Mouse (Mus musculus) myocyte (in vitro differentiated cells): ENCODE measurements around the gene Fam168a. TPM values are rescaled to one million over a fixed set of nuclear protein-coding genes. Genes with fewer than 3 reads are reported as not detected.

ENCODE experiments used
- H3K27me3 ChIP-seq: one replicate; pipeline ENCODE4 v1.6.1; 2011; ENCODE audit not compliant: control insufficient read depth, insufficient read depth, insufficient read length
- H3K36me3 ChIP-seq: one replicate; pipeline ENCODE4 v1.6.1; 2011; ENCODE audit not compliant: control insufficient read depth, insufficient read depth
- H3K4me2 ChIP-seq: one replicate; pipeline ENCODE4 v1.6.1; 2011; ENCODE audit warnings: low read depth, control low read depth
- H3K4me3 ChIP-seq: one replicate; pipeline ENCODE4 v1.5.1; 2011; ENCODE audit warnings: mild to moderate bottlenecking, control low read depth, moderate library complexity
- H3K79me2 ChIP-seq: one replicate; pipeline ENCODE4 v1.6.1; 2011; ENCODE audit not compliant: control insufficient read depth, insufficient read depth
- H3ac ChIP-seq: one replicate; pipeline ENCODE4 v1.6.1; 2011; ENCODE audit not compliant: control insufficient read depth, insufficient read length
- CEBPB ChIP-seq: IDR thresholded peaks from 2 replicates; pipeline ENCODE4 v1.6.1; 2011; ENCODE audit warnings: mild to moderate bottlenecking, moderate library complexity; ENCODE audit not compliant: poor library complexity, insufficient read depth, severe bottlenecking
- E2F4 ChIP-seq: IDR thresholded peaks from one replicate; pipeline ENCODE4 v1.6.1; 2011; ENCODE audit warnings: mild to moderate bottlenecking, control low read depth, moderate library complexity; ENCODE audit not compliant: insufficient read depth
- MAX ChIP-seq: IDR thresholded peaks from one replicate; pipeline ENCODE4 v1.6.1; 2011; ENCODE audit warnings: low read depth, mild to moderate bottlenecking, control low read depth
- MYOD1 ChIP-seq, 3 experiments: IDR thresholded peaks; one replicate each; pipeline ENCODE4 v1.6.1; 2011; ENCODE audit warnings: control low read depth in 2 of 3, low read depth in 2 of 3, mild to moderate bottlenecking in 2 of 3, moderate library complexity in 1 of 3; ENCODE audit not compliant: insufficient read length in 2 of 3, control insufficient read depth in 1 of 3
- MYOG ChIP-seq, 3 experiments: IDR thresholded peaks; one replicate each; pipeline ENCODE4 v1.6.1; 2011; ENCODE audit warnings: control low read depth in 2 of 3, low read depth in 2 of 3, mild to moderate bottlenecking in 2 of 3; ENCODE audit not compliant: insufficient read length in 2 of 3, control insufficient read depth in 1 of 3, insufficient read depth in 1 of 3
- POLR2A ChIP-seq: IDR thresholded peaks from one replicate; pipeline ENCODE4 v1.6.1; 2011; ENCODE audit warnings: low read depth, mild to moderate bottlenecking, control low read depth, moderate library complexity; ENCODE audit not compliant: insufficient read length
- POLR2AphosphoS2 ChIP-seq: IDR thresholded peaks from one replicate; pipeline ENCODE4 v1.6.1; 2011; ENCODE audit warnings: low read depth, control low read depth; ENCODE audit not compliant: insufficient read length
- REST ChIP-seq: IDR thresholded peaks from one replicate; pipeline ENCODE4 v1.6.1; 2011; ENCODE audit warnings: mild to moderate bottlenecking, control low read depth, moderate library complexity; ENCODE audit not compliant: insufficient read depth, insufficient read length
- SRF ChIP-seq: IDR thresholded peaks from one replicate; pipeline ENCODE4 v1.6.1; 2011; ENCODE audit warnings: low read depth; ENCODE audit not compliant: control insufficient read depth, insufficient read length
- TCF12 ChIP-seq: IDR thresholded peaks from one replicate; pipeline ENCODE4 v1.6.1; 2011; ENCODE audit warnings: mild to moderate bottlenecking, control low read depth; ENCODE audit not compliant: poor library complexity, insufficient read depth, severe bottlenecking
- TCF3 ChIP-seq: IDR thresholded peaks from one replicate; pipeline ENCODE4 v1.6.1; 2011; ENCODE audit warnings: low read depth, control low read depth; ENCODE audit not compliant: insufficient read length
- USF1 ChIP-seq: IDR thresholded peaks from one replicate; pipeline ENCODE4 v1.6.1; 2011; ENCODE audit warnings: low read depth, mild to moderate bottlenecking, control low read depth, moderate library complexity
- polyA plus RNA-seq: library from polyadenylated mRNA; unstranded; fragments of >200 nt; fragmentation: generic; extraction: Trizol; gene quantifications from one replicate; pipeline ENCODE4 v1.2.1, GENCODE M21; 2012; ENCODE audit warnings: missing spikeins

Gene Fam168a
- polyA plus RNA-seq, 1 experiment = 21.7 TPM

GRCm38 (mm10) chr7:100836657-100837056, 130.2 kb downstream of the Fam168a start:
- H3K36me3 ChIP-seq = no peaks in the 10 kb centered on the region
- H3K27me3 ChIP-seq = no peaks in the 10 kb centered on the region
- H3ac ChIP-seq = no peak overlapping the region
- no peak for TF ChIP-seq E2F4
- no peak for TF ChIP-seq MAX
- TF ChIP-seq CEBPB = no peak
- TF ChIP-seq SRF = no peak
- TF ChIP-seq POLR2AphosphoS2 = no peak
- no peak for TF ChIP-seq MYOD1 (IDR thresholded peaks at IDR 0.05; ENCODE audit: control insufficient read depth in 1 of 3, insufficient read length in 2 of 3, low read depth in 2 of 3)
- TF ChIP-seq MYOG (IDR thresholded peaks at IDR 0.05; ENCODE audit: control insufficient read depth in 1 of 3, insufficient read depth in 1 of 3, insufficient read length in 2 of 3, low read depth in 2 of 3) = no peak
- no peak for TF ChIP-seq TCF3
- no peak for TF ChIP-seq TCF12
- TF ChIP-seq POLR2A = no peak
- no peak for TF ChIP-seq REST
- no peak for TF ChIP-seq USF1
- no peak overlapping the region for H3K4me2 ChIP-seq
- H3K79me2 ChIP-seq = no peaks in the 10 kb centered on the region
- H3K4me3 ChIP-seq = no peak overlapping the region

DNA sequence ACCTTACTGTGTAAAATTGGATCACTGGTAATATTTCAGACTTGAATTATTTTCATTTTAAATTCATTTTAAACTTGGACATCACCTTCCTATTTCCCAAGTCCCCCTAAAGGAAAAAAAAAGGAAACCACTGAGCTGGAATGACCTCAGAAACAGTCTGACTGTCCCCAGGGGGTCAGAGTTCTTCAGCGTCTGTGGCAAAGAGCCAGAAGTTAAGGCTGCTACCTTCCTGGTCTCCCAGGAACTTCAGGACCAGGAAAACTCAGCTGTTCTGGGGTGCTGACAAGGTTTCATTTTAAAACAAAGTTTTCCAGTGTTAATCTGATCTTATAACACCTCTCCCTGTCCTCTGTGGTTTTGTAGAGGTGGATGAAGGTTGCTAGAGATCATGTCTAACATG, 131.3 kb downstream of the Fam168a start:
- TF ChIP-seq MYOD1 (IDR thresholded peaks at IDR 0.05; ENCODE audit: control insufficient read depth in 1 of 3, insufficient read length in 2 of 3, low read depth in 2 of 3) = no peak
- no peak for TF ChIP-seq USF1
- no peaks in the 10 kb centered on the region for H3K27me3 ChIP-seq
- H3K4me3 ChIP-seq = no peak overlapping the region
- H3K4me2 ChIP-seq = no peak overlapping the region
- no peaks in the 10 kb centered on the region for H3K79me2 ChIP-seq
- no peak overlapping the region for H3ac ChIP-seq
- no peaks in the 10 kb centered on the region for H3K36me3 ChIP-seq

DNA sequence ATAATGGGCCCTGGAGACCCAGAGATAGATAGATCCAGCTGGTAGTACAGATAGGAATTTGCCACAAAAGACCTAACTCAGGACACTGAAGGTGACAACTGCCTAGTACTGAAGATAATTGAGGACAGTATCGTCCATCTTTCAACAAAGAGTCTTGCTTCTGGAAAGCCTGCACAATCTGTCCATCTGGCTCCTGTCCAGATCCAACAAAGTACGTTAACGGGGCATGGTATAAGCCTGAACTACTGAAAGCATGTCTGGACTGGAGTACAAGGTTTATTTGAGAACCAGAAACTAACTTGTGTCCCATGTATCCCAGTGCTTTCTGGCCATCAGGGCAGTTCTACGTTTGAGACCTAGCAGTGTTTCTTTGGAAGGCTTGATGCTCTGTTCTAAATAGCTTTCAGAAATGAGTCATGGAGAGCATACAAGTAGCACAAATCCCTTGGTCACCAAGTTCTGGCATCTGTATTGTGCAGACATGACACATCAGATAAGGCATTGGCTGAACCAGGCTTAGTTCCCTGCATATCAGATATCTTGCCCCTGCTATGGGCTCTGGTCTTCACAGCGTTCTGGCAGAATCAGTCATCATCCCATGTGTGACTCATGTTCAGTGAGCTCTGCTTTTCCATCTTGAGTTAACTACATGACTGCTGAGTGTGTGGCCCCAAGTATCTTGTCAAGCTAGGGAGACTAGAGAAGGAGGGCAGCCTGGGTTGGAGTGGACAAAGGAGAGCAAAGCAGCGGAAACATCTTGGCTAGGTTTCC, 133.4 kb downstream of the Fam168a start:
- Histone ChIP-seq H3ac (no peak overlapping the region), H3K4me3 (no peak overlapping the region), H3K27me3 (no peaks in the 10 kb centered on the region), H3K4me2 (peak overlapping the region; percentile 69), H3K79me2 (no peaks in the 10 kb centered on the region), H3K36me3 (no peaks in the 10 kb centered on the region)
- TF ChIP-seq USF1 (no peak), REST (no peak), POLR2AphosphoS2 (peak; percentile 12), SRF (no peak), MYOG (IDR thresholded peaks at IDR 0.05; ENCODE audit: control insufficient read depth in 1 of 3, insufficient read depth in 1 of 3, insufficient read length in 2 of 3, low read depth in 2 of 3) (no peak)

DNA sequence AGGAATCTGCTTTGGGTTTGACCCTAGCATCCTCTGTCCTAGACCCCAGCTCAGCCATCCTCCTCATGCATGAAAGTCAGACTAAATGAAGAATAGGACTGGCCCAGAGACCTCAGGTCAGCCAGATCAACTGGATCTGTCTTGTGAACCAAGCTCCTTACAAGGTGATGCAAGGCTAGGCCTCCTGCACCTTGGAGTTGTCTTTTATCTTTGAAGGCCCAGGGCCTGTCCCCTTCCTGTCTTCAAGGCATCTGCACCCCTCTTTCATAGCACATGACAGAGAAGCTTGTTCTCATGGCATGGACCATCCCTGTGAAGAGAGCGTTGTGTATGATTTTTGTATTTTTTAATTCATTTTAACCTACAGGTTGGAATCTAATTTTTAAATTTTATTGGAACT, 134.5 kb downstream of the Fam168a start:
- Histone ChIP-seq H3K36me3 (no peaks in the 10 kb centered on the region), H3ac (no peak overlapping the region), H3K4me3 (no peak overlapping the region), H3K4me2 (no peak overlapping the region), H3K79me2 (no peaks in the 10 kb centered on the region), H3K27me3 (no peaks in the 10 kb centered on the region)
- TF ChIP-seq MYOG (IDR thresholded peaks at IDR 0.05; ENCODE audit: control insufficient read depth in 1 of 3, insufficient read depth in 1 of 3, insufficient read length in 2 of 3, low read depth in 2 of 3) = no peak
- TF ChIP-seq POLR2AphosphoS2 = no peak

DNA sequence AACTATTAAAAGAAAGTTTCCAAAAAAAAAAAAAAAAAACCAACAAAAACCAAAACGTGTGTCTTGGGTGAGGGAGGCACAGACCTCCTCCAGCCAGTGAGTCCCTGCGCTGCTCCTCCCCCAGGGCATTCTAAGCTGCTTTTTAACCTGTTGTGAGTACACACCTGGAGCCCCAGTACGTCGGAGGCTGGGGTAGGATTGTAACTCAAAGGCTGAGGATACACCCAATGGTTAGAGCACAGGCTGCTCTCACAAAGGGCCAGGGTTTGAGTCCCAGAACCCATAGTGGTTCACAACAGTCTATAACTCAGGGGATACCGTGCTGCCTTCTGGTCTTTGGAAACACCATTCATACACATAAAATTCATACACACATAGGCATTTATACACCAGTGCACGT, 135.2 kb downstream of the Fam168a start:
- H3K4me3 ChIP-seq = no peak overlapping the region
- H3K79me2 ChIP-seq = no peaks in the 10 kb centered on the region
- H3K4me2 ChIP-seq = no peak overlapping the region
- H3K27me3 ChIP-seq = no peaks in the 10 kb centered on the region
- TF ChIP-seq MAX (no peak), REST (no peak), MYOG (IDR thresholded peaks at IDR 0.05; ENCODE audit: control insufficient read depth in 1 of 3, insufficient read depth in 1 of 3, insufficient read length in 2 of 3, low read depth in 2 of 3) (no peak), SRF (no peak), USF1 (no peak), TCF3 (no peak)
- no peaks in the 10 kb centered on the region for H3K36me3 ChIP-seq
- no peak overlapping the region for H3ac ChIP-seq

DNA sequence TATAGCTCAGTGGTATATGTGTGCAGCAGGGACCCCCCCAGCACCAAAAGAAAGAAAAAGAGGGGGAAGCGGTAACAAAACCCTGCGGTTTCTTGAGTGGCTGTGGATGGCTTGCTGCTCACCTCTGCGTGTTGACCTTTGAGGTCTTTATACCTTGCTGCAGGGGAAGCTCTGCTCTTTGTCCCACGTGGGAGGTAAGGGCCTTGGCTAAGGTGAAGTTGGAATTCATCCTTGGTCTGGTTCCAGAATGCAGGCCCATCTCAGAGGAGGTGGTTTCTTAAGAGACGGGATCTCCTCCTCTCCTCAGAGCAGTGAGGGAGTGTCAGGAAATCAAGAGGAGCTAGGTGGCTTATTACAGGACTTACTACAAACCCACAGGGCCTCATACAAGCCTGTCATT, 135.7 kb downstream of the Fam168a start:
- Histone ChIP-seq H3K79me2 (no peaks in the 10 kb centered on the region), H3K36me3 (no peaks in the 10 kb centered on the region), H3ac (no peak overlapping the region), H3K27me3 (no peaks in the 10 kb centered on the region), H3K4me3 (no peak overlapping the region), H3K4me2 (no peak overlapping the region)
- TF ChIP-seq TCF12 = no peak
- TF ChIP-seq USF1 = no peak
- TF ChIP-seq MAX = no peak
- TF ChIP-seq TCF3 = no peak
- TF ChIP-seq CEBPB = no peak
- TF ChIP-seq SRF = no peak
- TF ChIP-seq POLR2AphosphoS2 = no peak
- TF ChIP-seq MYOD1 (IDR thresholded peaks at IDR 0.05; ENCODE audit: control insufficient read depth in 1 of 3, insufficient read length in 2 of 3, low read depth in 2 of 3) = no peak
- TF ChIP-seq REST = no peak
- TF ChIP-seq POLR2A = no peak
- no peak for TF ChIP-seq MYOG (IDR thresholded peaks at IDR 0.05; ENCODE audit: control insufficient read depth in 1 of 3, insufficient read depth in 1 of 3, insufficient read length in 2 of 3, low read depth in 2 of 3)
- TF ChIP-seq E2F4 = no peak
